Mouse (Mus musculus) v-Abl transformed pro-B cells (cell line): ENCODE data around the gene Psme3.
"Not testable (repeated sequence)": the region's sequence is repeated elsewhere in the genome, so short reads cannot be mapped to it uniquely, and the experiment has no call there.

ENCODE experiments used
- in situ Hi-C, 2 experiments: fragments of 400-800 bp; cut with MboI; formaldehyde crosslinking; loops; one replicate each; pipeline ENCODE4 v1.15.1; 2025; ENCODE audit not compliant: unreplicated experiment in 2 of 2

Gene Psme3

GRCm38 (mm10) chr11:101311083-101311482, 4.9 kb upstream of the Psme3 start:
- in situ Hi-C loops = no loop called here

GRCm38 (mm10) chr11:101312150-101312549, 3.9 kb upstream of the Psme3 start:
- in situ Hi-C loops = no loop called here

- in situ Hi-C loops = no loop called here
These were observed 1.4 kb upstream of the Psme3 start for GRCm38 (mm10) chr11:101314567-101314966.

GRCm38 (mm10) chr11:101315082-101315650, 847 bp upstream of the Psme3 start:
- in situ Hi-C loops = no loop called here

- in situ Hi-C loops = no loop called here
These were observed 496 bp downstream of the Psme3 start for GRCm38 (mm10) chr11:101316501-101316917.

- in situ Hi-C loops = loop anchor here (5.0 to 10.0 kb wide), 2 partner anchors 74 to 111 kb away; no protein-coding TSS in a partner anchor
These were observed 7.6 kb downstream of the Psme3 start for GRCm38 (mm10) chr11:101323609-101324008.

- in situ Hi-C loops = loop anchor here (5.0 to 10.0 kb wide), 2 partner anchors 73 to 110 kb away; no protein-coding TSS in a partner anchor
These were observed 8.8 kb downstream of the Psme3 start, which contains the start of gene Aoc2 for GRCm38 (mm10) chr11:101324763-101325162. Aoc2 (plus strand) TSS chr11:101325063.

GRCm38 (mm10) chr11:101325201-101325600, 9.2 kb downstream of the Psme3 start:
- in situ Hi-C loops = loop anchor here in 1 of 2 experiments (10.0 kb wide), 1 partner anchor 110 kb away; no protein-coding TSS in a partner anchor

GRCm38 (mm10) chr11:101326147-101326546, 10.1 kb downstream of the Psme3 start:
- in situ Hi-C loops = loop anchor here in 1 of 2 experiments (10.0 kb wide), 1 partner anchor 109 kb away; no protein-coding TSS in a partner anchor

GRCm38 (mm10) chr11:101327311-101327710, 11.3 kb downstream of the Psme3 start:
- in situ Hi-C loops = loop anchor here in 1 of 2 experiments (10.0 kb wide), 1 partner anchor 107 kb away; no protein-coding TSS in a partner anchor

GRCm38 (mm10) chr11:101328941-101329635, 13.1 kb downstream of the Psme3 start:
- in situ Hi-C loops = loop anchor here in 1 of 2 experiments (10.0 kb wide), 1 partner anchor 106 kb away; no protein-coding TSS in a partner anchor

- in situ Hi-C loops = no loop called here
These were observed 14.4 kb downstream of the Psme3 start, which contains the start of gene Aoc3 for GRCm38 (mm10) chr11:101330371-101330924. Aoc3 (plus strand) TSS chr11:101330605.

- in situ Hi-C loops = not testable (repeated sequence)
These were observed 14.9 kb downstream of the Psme3 start for GRCm38 (mm10) chr11:101330961-101331360.

- in situ Hi-C loops = no loop called here
These were observed 16.5 kb downstream of the Psme3 start for GRCm38 (mm10) chr11:101332537-101332936.

- in situ Hi-C loops = no loop called here
These were observed 18.0 kb downstream of the Psme3 start for GRCm38 (mm10) chr11:101334023-101334422.

- in situ Hi-C loops = no loop called here
These were observed 18.5 kb downstream of the Psme3 start for GRCm38 (mm10) chr11:101334516-101334915.

GRCm38 (mm10) chr11:101335685-101336084, 19.7 kb downstream of the Psme3 start:
- in situ Hi-C loops = no loop called here

- in situ Hi-C loops = no loop called here
These were observed 22.2 kb downstream of the Psme3 start for GRCm38 (mm10) chr11:101338123-101338760.

- in situ Hi-C loops = no loop called here
These were observed 31.2 kb downstream of the Psme3 start for GRCm38 (mm10) chr11:101347083-101347775.

GRCm38 (mm10) chr11:101348774-101349173, 32.8 kb downstream of the Psme3 start:
- in situ Hi-C loops = no loop called here
